Mouse (Mus musculus): ENCODE measurements around the gene Slc22a14.

The Slc22a14 gene

DNA sequence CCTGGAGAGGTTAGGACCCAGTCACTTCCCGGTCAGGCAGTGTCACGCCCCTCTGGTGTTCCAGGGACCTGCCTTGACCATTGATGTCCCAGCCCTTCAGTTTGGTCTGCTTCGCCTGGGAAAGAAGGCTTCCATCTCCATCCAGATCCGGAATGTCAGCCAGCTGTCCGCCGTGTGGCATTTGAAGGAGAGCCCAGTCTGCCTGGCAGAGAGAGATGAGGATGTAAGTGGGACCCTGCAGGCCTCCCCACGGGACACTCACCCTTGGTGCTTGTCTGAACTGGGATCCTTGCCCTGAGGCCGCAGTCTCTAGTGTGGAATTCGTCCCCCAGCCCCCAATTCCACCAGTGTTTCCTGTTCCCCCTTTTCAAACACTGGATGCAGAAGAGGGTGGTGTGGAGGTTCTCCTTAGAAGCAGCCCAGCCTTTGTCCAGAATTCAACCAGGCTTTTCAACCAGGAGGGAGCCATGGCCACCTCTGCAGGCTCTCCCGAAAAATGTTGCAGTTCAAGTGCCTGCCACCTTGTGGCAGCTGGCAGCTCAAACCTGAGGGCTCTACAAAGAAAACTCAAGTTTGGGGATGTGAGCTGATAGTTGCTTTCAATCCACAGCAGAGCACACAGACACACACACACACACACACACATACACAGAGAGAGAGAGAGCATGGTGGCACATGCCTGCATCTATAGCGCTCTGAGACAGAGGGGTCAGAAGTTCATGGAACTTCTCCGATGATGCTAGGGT lies 236.7 kb downstream of the Slc22a14 start:
- DNase-seq = no peak

DNA sequence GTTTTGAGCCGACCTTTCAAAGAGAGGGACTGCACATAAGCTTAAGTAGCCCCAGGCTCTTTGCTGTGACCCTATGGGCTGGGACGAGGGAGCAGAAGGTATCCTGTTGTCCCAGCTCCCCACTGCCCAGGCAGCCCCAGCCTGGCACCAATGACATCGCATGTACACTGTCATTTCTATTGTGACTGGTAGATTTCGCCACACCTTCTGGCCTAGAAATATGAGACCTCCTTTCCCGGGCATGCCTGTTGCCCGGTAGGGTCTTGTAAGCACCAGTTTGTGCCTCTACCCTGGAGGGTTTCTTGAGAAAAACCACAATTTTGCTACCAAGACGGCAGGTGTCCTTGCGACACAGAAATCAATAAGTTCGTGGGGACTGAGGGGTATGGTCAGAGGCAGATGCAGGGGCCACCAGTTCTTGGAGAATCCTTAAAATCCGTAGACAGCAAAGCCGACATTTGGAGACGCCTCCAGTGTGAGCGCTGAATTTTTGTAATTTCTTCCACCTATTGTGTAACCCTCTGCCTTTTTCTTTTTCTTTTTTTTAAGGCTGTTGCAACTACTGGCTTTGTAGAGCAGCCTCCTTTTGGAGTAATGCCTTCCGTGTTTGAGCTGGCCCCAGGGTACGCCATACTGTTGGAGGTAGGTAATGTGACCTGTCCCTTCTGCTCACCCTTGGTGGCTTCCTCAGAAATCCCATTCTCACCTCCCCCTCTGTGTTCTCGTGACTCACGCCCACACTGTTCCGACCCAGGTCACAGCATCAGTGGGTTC lies 242.6 kb downstream of the Slc22a14 start:
- DNase-seq = no peak

DNA sequence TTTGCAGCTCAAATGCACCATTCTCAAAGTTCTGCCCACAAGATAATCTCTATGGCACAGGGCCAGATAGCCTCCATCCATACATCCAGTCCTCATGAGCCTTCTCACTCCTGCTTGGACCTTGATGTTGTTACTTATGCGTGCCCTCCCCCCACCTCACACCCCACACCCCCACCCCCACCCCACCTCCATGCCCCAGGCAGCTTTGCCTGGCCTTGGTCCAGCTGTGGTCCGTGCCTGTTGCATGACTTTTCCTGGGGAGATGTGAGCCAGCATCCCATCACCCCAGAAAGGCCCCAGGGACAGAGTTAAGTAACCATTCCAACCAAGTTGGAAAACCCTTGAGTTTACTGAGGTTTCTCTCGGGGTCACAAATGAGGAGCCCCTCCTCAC lies 245.2 kb downstream of the Slc22a14 start:
- no peak for DNase-seq

Measured in lung, adult 18-20 months (tissue).